Mouse (Mus musculus) hindbrain, embryonic 16.5 days (tissue): ENCODE measurements at regions not wholly inside any gene's neighbourhood (a gene's known extent, or its start where the extent isn't known, plus 50 kb on each side); places are given as distances from the start of the nearest gene placed in this dataset.
A peak's percentile ranks its signal among the peaks of the same experiment; 100 is the strongest.

Source experiments
- ATAC-seq: fragments of 200-750 bp; cut with Nextera tagmentation; 2 replicates; pipeline ENCODE4 v1.8.0; 2017; ENCODE audit warnings: moderate TSS enrichment, moderate library complexity
- H3K27ac ChIP-seq: fragments of 300-500 bp; sonication (generic); 2 replicates; pipeline ENCODE4 v1.5.1; 2014; ENCODE audit warnings: low read depth, mild to moderate bottlenecking, control low read depth, low read length, moderate library complexity
- H3K27me3 ChIP-seq: fragments of 300-500 bp; sonication (generic); replicated peaks from 2 replicates; pipeline ENCODE4 v1.6.1; 2014; ENCODE audit warnings: low read length; ENCODE audit not compliant: control insufficient read depth, insufficient read depth
- H3K36me3 ChIP-seq: fragments of 300-500 bp; sonication (generic); 2 replicates; pipeline ENCODE4 v1.6.1; 2014; ENCODE audit warnings: mild to moderate bottlenecking, low read length, moderate library complexity, mixed read lengths; ENCODE audit not compliant: control insufficient read depth, insufficient read depth
- H3K4me1 ChIP-seq: fragments of 300-500 bp; sonication (generic); 2 replicates; pipeline ENCODE4 v1.6.1; 2014; ENCODE audit warnings: low read depth, low read length; ENCODE audit not compliant: control insufficient read depth, insufficient read depth
- H3K4me2 ChIP-seq: fragments of 300-500 bp; sonication (generic); 2 replicates; pipeline ENCODE4 v1.6.1; 2014; ENCODE audit warnings: mild to moderate bottlenecking, low read length, control low read depth, moderate library complexity
- H3K4me3 ChIP-seq: fragments of 300-500 bp; sonication (generic); 2 replicates; pipeline ENCODE4 v1.5.1; 2014; ENCODE audit warnings: mild to moderate bottlenecking, low read length, control low read depth, moderate library complexity
- H3K9ac ChIP-seq: fragments of 300-500 bp; sonication (generic); 2 replicates; pipeline ENCODE4 v1.6.1; 2014; ENCODE audit warnings: low read depth, mild to moderate bottlenecking, control low read depth, low read length, moderate library complexity
- H3K9me3 ChIP-seq: fragments of 300-500 bp; sonication (generic); 2 replicates; pipeline ENCODE4 v1.6.1; 2014; ENCODE audit warnings: mild to moderate bottlenecking, low read length, moderate library complexity; ENCODE audit not compliant: control insufficient read depth
- WGBS: fragments of 180-500 bp; shearing (Covaris S2); extraction: QIAGEN DNeasy Blood & Tissue Kit; methylation state at CpG from one replicate; pipeline ENCODE4 v1.1.7; 2014; 5-methylcytosine and 5-hydroxymethylcytosine counted together

DNA sequence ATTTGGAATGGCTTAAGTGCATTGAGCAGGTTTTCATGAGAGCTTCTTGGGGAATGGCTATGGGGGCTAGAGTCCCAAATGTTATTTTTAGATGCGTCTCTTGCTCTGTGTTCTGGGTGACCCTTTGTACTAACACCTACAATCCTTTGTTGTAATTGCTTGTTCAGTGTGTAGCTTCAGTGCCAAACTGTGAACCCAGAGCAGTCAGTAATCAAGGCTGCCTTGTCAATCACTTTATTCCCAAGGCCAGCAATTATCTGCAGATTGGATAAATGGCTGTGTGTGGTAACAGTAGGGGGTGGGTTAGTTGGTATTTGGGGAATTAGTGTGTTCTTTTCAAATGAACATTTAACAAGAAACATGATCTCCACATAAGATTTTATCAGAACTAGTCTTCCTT is 390.4 kb downstream of the Poteg start:
- Histone ChIP-seq H3K4me3 (no peak overlapping the region), H3K27ac (no peak overlapping the region), H3K9ac (no peak overlapping the region), H3K4me1 (no peaks in the 10 kb centered on the region), H3K4me2 (no peak overlapping the region), H3K9me3 (no peaks in the 10 kb centered on the region), H3K36me3 (no peaks in the 10 kb centered on the region), H3K27me3 (no peaks in the 10 kb centered on the region)
- ATAC-seq: no peak
- WGBS: 38% methylated on average over 1 of the region's 1 CpGs

DNA sequence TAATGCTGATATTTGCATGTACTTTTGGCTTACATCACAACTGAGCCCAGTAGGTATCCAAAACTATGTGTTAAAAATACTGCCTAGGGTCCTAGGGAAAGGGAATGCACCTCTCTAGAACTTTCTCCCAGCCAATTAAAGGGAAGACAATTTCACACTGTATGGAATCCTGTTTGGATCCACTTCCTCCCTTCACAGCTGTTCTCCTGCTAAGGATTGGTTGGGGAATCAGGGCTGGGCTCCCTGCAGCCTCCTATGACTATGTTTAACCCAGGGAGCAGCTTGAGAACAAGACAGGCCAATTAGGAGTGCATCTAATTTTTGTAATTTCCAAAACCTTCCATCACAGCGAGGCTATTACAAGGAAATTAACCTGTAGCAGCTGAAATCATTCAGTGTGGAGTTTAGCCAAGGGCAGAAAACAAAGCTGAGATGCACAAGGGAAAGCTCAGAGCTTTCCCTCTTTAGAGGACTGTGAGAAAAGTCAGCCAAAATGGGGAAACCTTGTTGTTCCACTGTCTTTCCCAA is 419.1 kb downstream of the Poteg start:
- no peaks in the 10 kb centered on the region for H3K27me3 ChIP-seq
- H3K36me3 ChIP-seq: no peaks in the 10 kb centered on the region
- ATAC-seq: peak; percentile 54
- H3K4me2 ChIP-seq: no peak overlapping the region
- H3K9ac ChIP-seq: no peak overlapping the region
- H3K4me1 ChIP-seq: no peaks in the 10 kb centered on the region
- no peaks in the 10 kb centered on the region for H3K9me3 ChIP-seq
- no peak overlapping the region for H3K27ac ChIP-seq
- 37% methylated on average over 1 of the region's 1 CpGs for WGBS
- no peak overlapping the region for H3K4me3 ChIP-seq

DNA sequence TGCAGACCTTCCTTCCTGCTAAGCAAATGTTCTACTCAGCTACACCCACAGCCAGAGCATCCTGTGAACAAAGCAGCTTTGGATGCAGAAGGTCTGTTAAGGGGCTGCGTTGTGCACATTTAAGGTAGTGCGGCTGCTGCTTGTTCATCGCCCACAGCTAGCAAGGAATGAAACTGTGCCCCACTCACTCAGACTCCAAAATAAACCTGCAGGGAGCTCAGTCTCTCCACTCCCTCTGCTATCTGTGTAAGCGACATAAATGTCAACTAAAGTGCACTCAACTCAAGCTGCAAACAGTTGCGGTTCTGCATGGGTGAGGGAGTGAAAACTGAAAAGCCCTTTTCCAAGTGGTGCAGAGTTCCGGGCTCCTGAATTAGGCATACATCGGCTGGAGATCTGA is 421.1 kb downstream of the Poteg start:
- WGBS: 89% methylated on average over 7 of the region's 7 CpGs
- no peaks in the 10 kb centered on the region for H3K9me3 ChIP-seq
- H3K27ac ChIP-seq: no peak overlapping the region
- H3K36me3 ChIP-seq: no peaks in the 10 kb centered on the region
- H3K4me3 ChIP-seq: no peak overlapping the region
- H3K9ac ChIP-seq: no peak overlapping the region
- H3K4me1 ChIP-seq: no peaks in the 10 kb centered on the region
- no peak overlapping the region for H3K4me2 ChIP-seq
- no peak for ATAC-seq
- H3K27me3 ChIP-seq: no peaks in the 10 kb centered on the region

DNA sequence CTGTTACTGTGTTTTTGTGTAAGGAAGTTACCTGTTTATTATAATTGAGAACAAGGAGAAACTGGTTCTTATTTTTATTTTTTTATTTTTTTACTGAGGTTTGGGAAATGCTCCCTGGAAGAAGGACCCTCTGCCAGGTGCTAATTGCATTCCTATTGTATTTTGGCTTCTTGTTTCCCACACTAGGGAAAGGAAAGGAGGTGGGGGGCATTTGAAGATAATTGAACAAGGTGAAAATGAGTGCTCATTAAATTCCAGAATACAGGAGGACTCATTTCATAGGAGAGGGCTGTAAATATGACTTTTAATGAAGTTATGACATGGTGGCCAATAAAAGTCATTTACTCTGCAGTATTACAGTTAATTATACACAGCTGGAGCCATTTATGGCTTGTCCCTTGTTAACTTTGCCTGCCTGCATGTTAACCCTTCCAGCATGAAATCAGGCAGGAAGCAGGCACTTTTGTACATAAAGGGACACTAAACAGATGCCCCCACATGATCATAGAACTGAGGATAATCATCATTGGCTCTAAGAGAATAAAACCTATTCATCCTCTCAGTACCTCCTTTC is 430.3 kb downstream of the Poteg start:
- H3K4me1 ChIP-seq: no peaks in the 10 kb centered on the region
- ATAC-seq: no peak

DNA sequence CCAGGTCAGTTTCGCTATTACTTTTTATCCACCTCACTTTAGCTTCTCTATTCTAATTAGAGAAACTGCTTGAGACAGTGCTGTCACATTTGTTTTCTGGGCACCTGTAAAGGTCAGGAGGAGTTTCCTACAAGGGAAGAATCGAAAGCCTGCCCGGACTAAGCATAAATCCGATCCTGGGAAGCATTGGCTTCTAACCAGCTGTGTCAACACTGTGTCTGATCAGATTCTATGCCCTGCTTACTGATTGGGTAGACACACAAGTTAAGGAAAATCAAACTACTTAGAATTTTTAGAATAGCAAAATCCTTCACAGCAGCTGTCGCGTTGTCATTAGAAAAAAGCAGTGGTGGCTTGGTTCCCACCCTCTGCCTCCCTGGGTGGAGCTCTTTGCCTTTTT is 441.8 kb downstream of the Poteg start:
- Histone ChIP-seq H3K4me2 (no peak overlapping the region), H3K36me3 (no peaks in the 10 kb centered on the region), H3K27me3 (no peaks in the 10 kb centered on the region), H3K9ac (no peak overlapping the region), H3K4me1 (no peaks in the 10 kb centered on the region), H3K9me3 (no peaks in the 10 kb centered on the region), H3K27ac (no peak overlapping the region), H3K4me3 (no peak overlapping the region)
- 77% methylated on average over 6 of the region's 6 CpGs for WGBS
- no peak for ATAC-seq

More for the DNA sequence above, 430.3 kb downstream of the Poteg start:
- Histone ChIP-seq H3K9me3 (no peaks in the 10 kb centered on the region), H3K27ac (no peak overlapping the region), H3K36me3 (no peaks in the 10 kb centered on the region), H3K4me2 (no peak overlapping the region), H3K4me3 (no peak overlapping the region), H3K27me3 (no peaks in the 10 kb centered on the region), H3K9ac (no peak overlapping the region)

DNA sequence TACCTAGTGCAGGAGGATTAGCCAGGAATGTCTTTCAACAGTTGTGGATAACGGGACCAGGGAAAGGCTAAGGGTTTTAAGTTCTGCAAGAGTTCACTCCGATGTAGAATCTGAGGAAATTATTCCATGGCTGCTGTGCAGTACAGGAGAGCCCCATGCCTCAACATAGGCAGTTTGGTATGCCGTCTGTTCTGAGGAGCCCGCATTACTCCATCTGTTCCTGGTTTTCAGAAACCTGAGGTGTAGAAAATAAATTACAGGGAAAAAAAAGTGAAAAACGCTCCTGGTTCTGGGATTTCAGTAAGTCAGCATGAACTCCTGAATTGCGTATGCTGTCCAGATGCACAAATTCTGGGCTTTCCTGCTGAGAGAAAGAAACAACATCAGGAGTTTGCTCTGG is 446.9 kb downstream of the Poteg start:
- ATAC-seq: no peak
- 80% methylated on average over 6 of the region's 6 CpGs for whole genome bisulfite sequencing

DNA sequence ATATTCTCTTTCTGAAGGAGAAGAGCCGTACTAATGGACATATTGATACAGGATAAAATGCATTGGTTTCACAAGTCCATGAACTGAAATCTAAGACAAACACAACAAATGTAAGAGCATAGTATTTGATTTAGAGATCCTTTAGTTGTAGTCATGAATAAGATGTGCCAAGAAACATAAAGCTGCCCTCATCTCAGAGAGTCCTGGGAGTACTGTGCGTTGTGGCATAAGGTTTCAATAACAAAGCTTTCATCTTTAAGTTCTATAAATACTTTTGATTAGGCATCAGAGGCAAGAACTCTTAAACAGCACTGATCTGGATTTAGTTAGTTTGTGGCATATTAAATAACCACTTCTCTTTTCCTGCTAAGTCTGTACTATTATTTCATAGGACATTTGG is 452.6 kb downstream of the Poteg start:
- H3K27me3 ChIP-seq: no peaks in the 10 kb centered on the region
- H3K27ac ChIP-seq: no peak overlapping the region
- no peaks in the 10 kb centered on the region for H3K9me3 ChIP-seq
- H3K4me2 ChIP-seq: no peak overlapping the region
- H3K9ac ChIP-seq: no peak overlapping the region
- no peaks in the 10 kb centered on the region for H3K36me3 ChIP-seq
- 85% methylated on average over 2 of the region's 2 CpGs for WGBS
- H3K4me1 ChIP-seq: no peaks in the 10 kb centered on the region
- H3K4me3 ChIP-seq: no peak overlapping the region
- no peak for ATAC-seq

More for the DNA sequence above, 446.9 kb downstream of the Poteg start:
- H3K9me3 ChIP-seq: no peaks in the 10 kb centered on the region
- no peaks in the 10 kb centered on the region for H3K27me3 ChIP-seq
- no peak overlapping the region for H3K9ac ChIP-seq
- H3K4me1 ChIP-seq: no peaks in the 10 kb centered on the region
- H3K4me2 ChIP-seq: no peak overlapping the region
- H3K4me3 ChIP-seq: no peak overlapping the region
- no peaks in the 10 kb centered on the region for H3K36me3 ChIP-seq
- no peak overlapping the region for H3K27ac ChIP-seq

DNA sequence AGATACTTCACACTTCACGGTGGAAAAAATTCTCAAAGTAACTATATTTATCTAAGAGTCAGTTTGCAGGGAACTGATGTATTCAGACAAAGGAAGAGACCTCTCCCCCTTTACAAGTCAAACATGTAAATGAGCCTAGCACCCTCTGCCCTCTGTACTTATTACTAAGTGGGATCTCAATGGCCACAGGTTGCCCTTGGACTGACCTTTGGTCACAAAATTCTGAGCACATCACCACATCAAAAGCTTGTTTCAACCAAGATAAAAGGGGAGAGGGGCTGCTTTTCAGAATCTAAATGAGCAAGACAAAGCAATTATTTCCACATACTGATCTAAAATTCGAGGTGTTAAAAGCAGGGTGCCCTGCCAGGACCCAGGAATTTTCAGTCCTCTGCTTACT is 456.3 kb downstream of the Poteg start:
- no peaks in the 10 kb centered on the region for H3K36me3 ChIP-seq
- no peak for ATAC-seq
- no peak overlapping the region for H3K27ac ChIP-seq
- no peak overlapping the region for H3K9ac ChIP-seq
- WGBS: 9% methylated on average over 2 of the region's 2 CpGs
- H3K27me3 ChIP-seq: no peaks in the 10 kb centered on the region
- no peak overlapping the region for H3K4me3 ChIP-seq
- no peaks in the 10 kb centered on the region for H3K9me3 ChIP-seq
- no peaks in the 10 kb centered on the region for H3K4me1 ChIP-seq
- H3K4me2 ChIP-seq: no peak overlapping the region

DNA sequence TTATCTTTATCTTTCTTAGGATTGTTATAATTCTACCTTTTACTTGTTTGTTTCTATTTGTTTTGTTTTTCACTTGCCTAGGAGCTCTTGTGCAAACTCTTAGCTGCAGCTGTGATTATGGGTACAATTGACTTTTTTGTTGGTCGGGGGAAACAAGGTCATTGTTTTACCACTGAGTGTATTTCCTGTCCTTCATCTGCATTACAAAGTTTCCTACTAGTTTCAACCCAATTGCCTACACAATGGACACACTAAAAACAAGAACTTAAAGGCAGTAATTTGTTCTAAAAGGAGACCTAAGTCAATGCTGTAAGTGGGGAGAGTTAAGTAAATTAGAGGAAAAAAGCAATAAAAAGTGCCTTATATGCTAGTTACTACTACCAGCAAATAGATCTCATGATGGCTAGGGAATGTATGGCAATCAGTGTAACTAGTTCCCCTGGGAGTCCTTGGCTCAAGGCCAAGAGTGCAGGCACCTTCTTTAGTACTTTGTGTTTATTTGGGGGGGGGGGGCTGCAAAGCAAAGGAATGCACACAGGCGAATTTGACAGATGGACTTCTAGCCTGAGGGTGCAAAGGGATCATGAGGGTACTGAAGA is 462.0 kb downstream of the Poteg start:
- H3K9ac ChIP-seq: no peak overlapping the region
- H3K27me3 ChIP-seq: no peaks in the 10 kb centered on the region
- ATAC-seq: no peak
- H3K9me3 ChIP-seq: no peaks in the 10 kb centered on the region
- H3K36me3 ChIP-seq: no peaks in the 10 kb centered on the region
- no peak overlapping the region for H3K4me2 ChIP-seq
- no peak overlapping the region for H3K27ac ChIP-seq
- no peak overlapping the region for H3K4me3 ChIP-seq
- no peaks in the 10 kb centered on the region for H3K4me1 ChIP-seq
- WGBS: 48% methylated on average over 2 of the region's 2 CpGs
